ENCODE assay signal across 8 mouse cellular contexts in the genomic region with DNA sequence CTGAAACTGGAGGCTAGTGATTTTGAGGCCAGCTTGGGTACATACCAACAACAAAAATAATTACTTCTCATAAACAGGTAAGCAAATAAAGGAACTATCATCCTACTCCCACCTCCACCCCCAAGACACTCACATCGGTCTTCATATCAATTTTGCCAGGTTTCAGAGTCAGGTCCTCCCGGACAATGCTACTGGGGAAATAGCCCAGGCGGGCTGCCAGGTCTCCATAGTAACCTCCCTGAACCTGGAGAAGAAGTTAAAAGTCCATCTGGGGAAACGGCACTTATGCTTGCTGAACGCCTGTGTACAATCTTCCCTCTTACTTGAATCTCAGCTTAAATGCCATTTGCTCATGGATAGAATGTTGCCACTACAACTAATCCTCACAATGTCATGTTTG. TPM values are rescaled to one million over a fixed set of nuclear protein-coding genes. Genes with fewer than 3 reads are reported as not detected.
DNase-seq lines count a peak whose midpoint lies in the region; ATAC-seq lines count a peak whose summit lies in the region.

No protein-coding gene starts in this region.

- no peak overlapping the region; the same call in 1 of the 2 replicates for H3K4me2 ChIP-seq in hindbrain, embryonic 15.5 days
- H3K4me2 ChIP-seq in hindbrain, embryonic 12.5 days (replicated peaks), result no peak overlapping the region
- H3K4me2 ChIP-seq in embryonic facial prominence, embryonic 15.5 days (replicated peaks), result peak overlapping the region; percentile 57; the same call in 1 of the 2 replicates
- no peak overlapping the region; the same call in 1 of the 2 replicates for H3K4me2 ChIP-seq in kidney, embryonic 14.5 days (replicated peaks; ENCODE audit: low read depth, low read length)

- H3K9ac ChIP-seq in hindbrain, embryonic 15.5 days, result no peak overlapping the region
- no peak overlapping the region for H3K9ac ChIP-seq in hindbrain, embryonic 12.5 days
- no peak overlapping the region for H3K9ac ChIP-seq in embryonic facial prominence, embryonic 15.5 days
- no peak overlapping the region for H3K9ac ChIP-seq in kidney, embryonic 14.5 days (ENCODE audit: low read depth, low read length)

- no peaks in the 10 kb centered on the region for H3K27me3 ChIP-seq in hindbrain, embryonic 15.5 days
- H3K27me3 ChIP-seq in hindbrain, embryonic 12.5 days, result no peaks in the 10 kb centered on the region
- H3K27me3 ChIP-seq in embryonic facial prominence, embryonic 15.5 days, result no peaks in the 10 kb centered on the region
- no peaks in the 10 kb centered on the region for H3K27me3 ChIP-seq in kidney, embryonic 14.5 days (ENCODE audit: control insufficient read depth, insufficient read depth, low read length)

- H3K4me1 ChIP-seq in hindbrain, embryonic 15.5 days (replicated peaks), result peaks cover 20% of the 10 kb centered on the region
- peaks cover 11% of the 10 kb centered on the region for H3K4me1 ChIP-seq in hindbrain, embryonic 12.5 days
- peaks cover 7% of the 10 kb centered on the region for H3K4me1 ChIP-seq in embryonic facial prominence, embryonic 15.5 days
- 0 out of 2 replicates have a peak, but pooled peaks cover 8% of the 10 kb centered on the region for H3K4me1 ChIP-seq in kidney, embryonic 14.5 days (ENCODE audit: control insufficient read depth, insufficient read depth, low read length)

- H3K4me3 ChIP-seq in hindbrain, embryonic 15.5 days, result no peak overlapping the region
- no peak overlapping the region for H3K4me3 ChIP-seq in hindbrain, embryonic 12.5 days
- peak overlapping the region; percentile 74 for H3K4me3 ChIP-seq in embryonic facial prominence, embryonic 15.5 days (replicated peaks)
- peak overlapping the region; percentile 7; the same call in 1 of the 2 replicates for H3K4me3 ChIP-seq in kidney, embryonic 14.5 days (ENCODE audit: low read length)

- DNase-seq in lung, postnatal 4 days, result peak; percentile 44 to 64
- DNase-seq in ovary, postnatal 14 days (ENCODE audit: low spot score), result no peak
- no peak for DNase-seq in frontal cortex, postnatal 25 days (ENCODE audit: low spot score in 2 of 2)
- no peak for DNase-seq in left cerebral cortex, adult 9 months (ENCODE audit: low spot score in 2 of 2)

- no peaks in the 10 kb centered on the region for H3K9me3 ChIP-seq in hindbrain, embryonic 15.5 days
- no peaks in the 10 kb centered on the region for H3K9me3 ChIP-seq in hindbrain, embryonic 12.5 days (replicated peaks)
- H3K9me3 ChIP-seq in embryonic facial prominence, embryonic 15.5 days (replicated peaks), result no peaks in the 10 kb centered on the region
- H3K9me3 ChIP-seq in kidney, embryonic 14.5 days (ENCODE audit: control insufficient read depth, low read length), result no peaks in the 10 kb centered on the region

- H3K27ac ChIP-seq in hindbrain, embryonic 15.5 days (replicated peaks), result peak overlapping the region; percentile 90
- H3K27ac ChIP-seq in hindbrain, embryonic 12.5 days, result no peak overlapping the region
- peak overlapping the region; percentile 80 for H3K27ac ChIP-seq in embryonic facial prominence, embryonic 15.5 days (replicated peaks)
- no peak overlapping the region for H3K27ac ChIP-seq in kidney, embryonic 14.5 days (ENCODE audit: low read depth, low read length)

- peaks cover 9% of the 10 kb centered on the region for H3K36me3 ChIP-seq in hindbrain, embryonic 15.5 days
- peaks cover 18% of the 10 kb centered on the region for H3K36me3 ChIP-seq in hindbrain, embryonic 12.5 days
- peaks cover 20% of the 10 kb centered on the region for H3K36me3 ChIP-seq in embryonic facial prominence, embryonic 15.5 days
- peaks cover 16% of the 10 kb centered on the region for H3K36me3 ChIP-seq in kidney, embryonic 14.5 days (ENCODE audit: control insufficient read depth, insufficient read depth, low read length)

- no peak for ATAC-seq in hindbrain, embryonic 15.5 days (ENCODE audit: low FRiP score, low read depth)
- ATAC-seq in hindbrain, embryonic 12.5 days (ENCODE audit: low FRiP score), result no peak
- no peak for ATAC-seq in embryonic facial prominence, embryonic 15.5 days (ENCODE audit: insufficient number of reproducible peaks, low FRiP score, low TSS enrichment, low read depth)
- ATAC-seq in kidney, embryonic 14.5 days (ENCODE audit: low FRiP score, low TSS enrichment), result no peak

- WGBS in hindbrain, embryonic 15.5 days, result 34% methylated on average over 5 of the region's 5 CpGs
- WGBS in hindbrain, embryonic 12.5 days, result 68% methylated on average over 5 of the region's 5 CpGs
- WGBS in embryonic facial prominence, embryonic 15.5 days, result 74% methylated on average over 5 of the region's 5 CpGs
- 71% methylated on average over 5 of the region's 5 CpGs for WGBS in kidney, embryonic 14.5 days

RNA-seq across cellular contexts. Expression of a gene that starts 0.8 kb away (rescaled TPM):
- 0.39 and 1.1 TPM in 2 replicates for polyA plus RNA-seq in hindbrain, embryonic 15.5 days (2015; fragmentation: Nextera tagmentation; extraction: Ambion mirVana)
- polyA plus RNA-seq in hindbrain, embryonic 12.5 days (2016; fragmentation: Nextera tagmentation; extraction: Ambion mirVana), result 0.85 and 1.9 TPM in 2 replicates
- 1.9 TPM in 1 of 2 replicates, not detected in the other for polyA plus RNA-seq in embryonic facial prominence, embryonic 15.5 days (2015; fragmentation: Nextera tagmentation; extraction: Ambion mirVana)
- polyA plus RNA-seq in kidney, embryonic 14.5 days (2014; fragmentation: Nextera tagmentation; extraction: Ambion mirVana), result not detected in 2 replicates

RNA-seq across cellular contexts. Expression of a gene that starts 0.9 kb away (rescaled TPM):
- polyA plus RNA-seq in hindbrain, embryonic 15.5 days (2015; fragmentation: Nextera tagmentation; extraction: Ambion mirVana), result 23.9 and 26.6 TPM in 2 replicates
- 20.0 and 25.6 TPM in 2 replicates for polyA plus RNA-seq in hindbrain, embryonic 12.5 days (2016; fragmentation: Nextera tagmentation; extraction: Ambion mirVana)
- 37.4 and 53.5 TPM in 2 replicates for polyA plus RNA-seq in embryonic facial prominence, embryonic 15.5 days (2015; fragmentation: Nextera tagmentation; extraction: Ambion mirVana)
- polyA plus RNA-seq in kidney, embryonic 14.5 days (2014; fragmentation: Nextera tagmentation; extraction: Ambion mirVana), result 24.5 and 30.8 TPM in 2 replicates

RNA-seq across cellular contexts. Expression of a gene that starts 1.3 kb away (rescaled TPM):
- polyA plus RNA-seq in hindbrain, embryonic 15.5 days (2015; fragmentation: Nextera tagmentation; extraction: Ambion mirVana), result 102 and 111 TPM in 2 replicates
- 86.6 and 101 TPM in 2 replicates for polyA plus RNA-seq in hindbrain, embryonic 12.5 days (2016; fragmentation: Nextera tagmentation; extraction: Ambion mirVana)
- polyA plus RNA-seq in embryonic facial prominence, embryonic 15.5 days (2015; fragmentation: Nextera tagmentation; extraction: Ambion mirVana), result 72.4 and 73.1 TPM in 2 replicates
- polyA plus RNA-seq in kidney, embryonic 14.5 days (2014; fragmentation: Nextera tagmentation; extraction: Ambion mirVana), result 51.5 and 60.2 TPM in 2 replicates

RNA-seq across cellular contexts. Expression of a gene that starts 13.4 kb away (rescaled TPM):
- polyA plus RNA-seq in hindbrain, embryonic 15.5 days (2015; fragmentation: Nextera tagmentation; extraction: Ambion mirVana), result 96.4 and 107 TPM in 2 replicates
- 95.0 and 102 TPM in 2 replicates for polyA plus RNA-seq in hindbrain, embryonic 12.5 days (2016; fragmentation: Nextera tagmentation; extraction: Ambion mirVana)
- 83.0 and 86.7 TPM in 2 replicates for polyA plus RNA-seq in embryonic facial prominence, embryonic 15.5 days (2015; fragmentation: Nextera tagmentation; extraction: Ambion mirVana)
- polyA plus RNA-seq in kidney, embryonic 14.5 days (2014; fragmentation: Nextera tagmentation; extraction: Ambion mirVana), result 33.1 and 37.8 TPM in 2 replicates

RNA-seq across cellular contexts. Expression of a gene that starts 15.5 kb away (rescaled TPM):
- polyA plus RNA-seq in hindbrain, embryonic 15.5 days (2015; fragmentation: Nextera tagmentation; extraction: Ambion mirVana), result 3.8 and 4.0 TPM in 2 replicates
- polyA plus RNA-seq in hindbrain, embryonic 12.5 days (2016; fragmentation: Nextera tagmentation; extraction: Ambion mirVana), result 3.2 and 3.9 TPM in 2 replicates
- polyA plus RNA-seq in embryonic facial prominence, embryonic 15.5 days (2015; fragmentation: Nextera tagmentation; extraction: Ambion mirVana), result 3.9 and 4.3 TPM in 2 replicates
- 2.9 and 4.5 TPM in 2 replicates for polyA plus RNA-seq in kidney, embryonic 14.5 days (2014; fragmentation: Nextera tagmentation; extraction: Ambion mirVana)

Comparison
In these comparisons a context has a peak if more than half of its experiments do, and no peak if none do; other contexts are left out.
1. H3K27ac ChIP-seq: peak in hindbrain, embryonic 15.5 days (single experiment) and embryonic facial prominence, embryonic 15.5 days (single experiment); none in hindbrain, embryonic 12.5 days (single experiment) and kidney, embryonic 14.5 days (single experiment).
2. H3K4me3 ChIP-seq: peak in embryonic facial prominence, embryonic 15.5 days (single experiment) and kidney, embryonic 14.5 days (single experiment); none in hindbrain, embryonic 15.5 days (single experiment) and hindbrain, embryonic 12.5 days (single experiment).
3. DNase-seq: peak in lung, postnatal 4 days (2 of 2); none in ovary, postnatal 14 days (single experiment), frontal cortex, postnatal 25 days (0 of 2) and left cerebral cortex, adult 9 months (0 of 2).